Mouse (Mus musculus): Measurements from ENCODE around the gene Gm15114. TPM values are rescaled to one million over a fixed set of nuclear protein-coding genes. Genes with fewer than 3 reads are reported as not detected.
"Not testable (repeated sequence)": the region's sequence is repeated elsewhere in the genome, so short reads cannot be mapped to it uniquely, and the experiment has no call there.

Gene Gm15114
- polyA plus RNA-seq (2016; fragmentation: Nextera tagmentation; extraction: Ambion mirVana), result not detected in 2 replicates

DNA sequence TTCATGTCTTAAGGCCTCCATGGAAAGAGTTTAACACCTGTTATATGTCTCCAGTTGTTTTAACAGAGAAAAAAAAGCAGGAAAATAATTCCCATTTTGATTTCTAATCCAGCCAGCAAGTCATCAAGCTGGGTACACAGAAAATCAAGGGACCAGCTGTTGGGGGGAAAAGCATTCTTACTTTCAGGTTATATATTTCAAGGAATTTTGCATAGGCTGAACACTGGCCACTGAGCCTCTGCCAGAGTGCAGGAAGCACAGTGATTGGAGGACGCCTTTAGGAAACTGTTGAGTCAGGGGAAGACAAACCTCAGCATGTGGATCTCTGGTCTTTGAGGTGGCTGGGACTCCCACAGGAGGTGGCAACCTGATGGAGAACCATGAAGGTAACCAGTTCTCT lies at the start of gene Gm15114:
Gm15114 (plus strand) TSS at position 301 of the 400 bp plus-strand sequence.
- ATAC-seq (ENCODE audit: low FRiP score); H3K4me3 ChIP-seq (replicated peaks); H3K27me3 ChIP-seq; H3K4me2 ChIP-seq; H3K9ac ChIP-seq; H3K36me3 ChIP-seq (replicated peaks); H3K27ac ChIP-seq; H3K9me3 ChIP-seq; H3K4me1 ChIP-seq: not testable (repeated sequence)
- WGBS, result no CpG with 5 or more reads among the region's 1 CpGs

Other genes starting within 250 kb of the Gm15114 start
- not detected in 2 replicates for gene Gm8334, start 126.2 kb downstream of the Gm15114 start, polyA plus RNA-seq (2016; fragmentation: Nextera tagmentation; extraction: Ambion mirVana)
- not detected in 2 replicates for gene Gm15127, start 174.6 kb downstream of the Gm15114 start, polyA plus RNA-seq (2016; fragmentation: Nextera tagmentation; extraction: Ambion mirVana)